Mouse (Mus musculus) embryo, embryonic 10 days (tissue): ENCODE measurements at regions not wholly inside any gene's neighbourhood (a gene's known extent, or its start where the extent isn't known, plus 50 kb on each side); places are given as distances from the start of the nearest gene placed in this dataset.

Experiments used
- DNase-seq: peaks from one replicate; pipeline ENCODE4 v3.0.0-alpha.2; 2015; ENCODE audit warnings: low spot score

GRCm38 (mm10) chr13:97705926-97706325 is 54.5 kb downstream of the Gm10260 start:
- DNase-seq, result no peak

- DNase-seq, result no peak
Observed at GRCm38 (mm10) chr13:97704541-97704940, 55.9 kb downstream of the Gm10260 start.

GRCm38 (mm10) chr13:97698967-97699366 is 61.5 kb downstream of the Gm10260 start:
- DNase-seq, result no peak

GRCm38 (mm10) chr13:97698317-97698716 is 62.1 kb downstream of the Gm10260 start:
- DNase-seq, result no peak

GRCm38 (mm10) chr13:97697262-97697661 is 63.2 kb downstream of the Gm10260 start:
- no peak for DNase-seq

GRCm38 (mm10) chr13:97695022-97695421 is 65.4 kb downstream of the Gm10260 start:
- no peak for DNase-seq

- DNase-seq, result peak; percentile 33
Observed at GRCm38 (mm10) chr13:97694356-97694990, 66.0 kb downstream of the Gm10260 start.

GRCm38 (mm10) chr13:97688310-97688886 is 72.0 kb downstream of the Gm10260 start:
- DNase-seq, result no peak

GRCm38 (mm10) chr13:97683836-97684235 is 76.6 kb downstream of the Gm10260 start:
- no peak for DNase-seq

GRCm38 (mm10) chr13:97681228-97681987 is 79.0 kb downstream of the Gm10260 start:
- DNase-seq, result no peak

GRCm38 (mm10) chr13:97680283-97680896 is 80.0 kb downstream of the Gm10260 start:
- DNase-seq, result no peak

- no peak for DNase-seq
Observed at GRCm38 (mm10) chr13:97678991-97679390, 81.4 kb downstream of the Gm10260 start.

- no peak for DNase-seq
Observed at GRCm38 (mm10) chr13:97676536-97677048, 83.8 kb downstream of the Gm10260 start.

GRCm38 (mm10) chr13:97673107-97673506 is 87.3 kb downstream of the Gm10260 start:
- no peak for DNase-seq

- no peak for DNase-seq
Observed at GRCm38 (mm10) chr13:97672038-97672675, 88.3 kb downstream of the Gm10260 start.

- no peak for DNase-seq
Observed at GRCm38 (mm10) chr13:97669366-97669765, 91.1 kb downstream of the Gm10260 start.

GRCm38 (mm10) chr13:97668910-97669309 is 91.5 kb downstream of the Gm10260 start:
- no peak for DNase-seq

GRCm38 (mm10) chr13:97667313-97667712 is 93.1 kb downstream of the Gm10260 start:
- DNase-seq, result no peak

GRCm38 (mm10) chr13:97666761-97667160 is 93.7 kb downstream of the Gm10260 start:
- no peak for DNase-seq

GRCm38 (mm10) chr13:97665226-97665625 is 95.2 kb downstream of the Gm10260 start:
- DNase-seq, result no peak

- DNase-seq, result peak; percentile 28
Observed at GRCm38 (mm10) chr13:97662741-97663140, 97.7 kb downstream of the Gm10260 start.

- DNase-seq, result no peak
Observed at GRCm38 (mm10) chr13:97656618-97657017, 103.8 kb downstream of the Gm10260 start.
